In genomic region chr17:6160495-6160894, GRCm38 (mm10) we compare ENCODE assay signal across 22 mouse cellular contexts. TPM values are rescaled to one million over a fixed set of nuclear protein-coding genes. Genes with fewer than 3 reads are reported as not detected.
DNase-seq lines count a peak whose midpoint lies in the region; ATAC-seq and TF ChIP-seq lines count a peak whose summit lies in the region.
"Had no signal": no experiment of that assay in that cellular context is flagged by ENCODE, and none has a peak within 500 bp of the region (broad histone marks: within the 10 kb centered on the region; RNA-seq: fewer than 3 reads in every experiment).

No protein-coding gene starts in this region.

- H3K36me3 ChIP-seq in intestine, embryonic 14.5 days (ENCODE audit: control insufficient read depth, insufficient read depth, low read length) = no peaks in the 10 kb centered on the region
- no peaks in the 10 kb centered on the region; the same call in 1 of the 2 replicates for H3K36me3 ChIP-seq in intestine, postnatal 0 days (ENCODE audit: control insufficient read depth, insufficient read depth)
- H3K36me3 ChIP-seq in liver, adult 2 months (ENCODE audit: control insufficient read depth, insufficient read depth, low read length) = no peaks in the 10 kb centered on the region
- H3K36me3 ChIP-seq in liver, embryonic 12.5 days = no peaks in the 10 kb centered on the region
- no peaks in the 10 kb centered on the region for H3K36me3 ChIP-seq in forebrain, postnatal 0 days (ENCODE audit: insufficient read depth)
- H3K36me3 ChIP-seq: forebrain, embryonic 12.5 days had no signal

- no peak for TF ChIP-seq POLR2A in liver, adult 2 months (IDR thresholded peaks at IDR 0.05; ENCODE audit: extremely low read depth, insufficient read depth, low read length)

- no peaks in the 10 kb centered on the region for H3K27me3 ChIP-seq in intestine, embryonic 14.5 days (replicated peaks; ENCODE audit: control insufficient read depth, insufficient read depth, low read length)
- H3K27me3 ChIP-seq in intestine, postnatal 0 days (replicated peaks; ENCODE audit: control insufficient read depth, insufficient read depth, low read length) = no peaks in the 10 kb centered on the region
- H3K27me3 ChIP-seq in liver, adult 2 months (ENCODE audit: control insufficient read depth, insufficient read depth, low read length) = no peaks in the 10 kb centered on the region
- no peaks in the 10 kb centered on the region for H3K27me3 ChIP-seq in liver, embryonic 12.5 days (replicated peaks)
- H3K27me3 ChIP-seq in forebrain, postnatal 0 days (ENCODE audit: insufficient read depth, low read length) = no peaks in the 10 kb centered on the region
- H3K27me3 ChIP-seq: embryonic facial prominence, embryonic 13.5 days; embryonic facial prominence, embryonic 15.5 days; forebrain, embryonic 12.5 days had no signal

- H3K9ac ChIP-seq in intestine, embryonic 14.5 days (ENCODE audit: low read length) = no peak overlapping the region
- H3K9ac ChIP-seq in intestine, postnatal 0 days (ENCODE audit: low read depth, low read length) = no peak overlapping the region
- no peak overlapping the region for H3K9ac ChIP-seq in liver, adult 2 months (ENCODE audit: low read depth, low read length)
- no peak overlapping the region for H3K9ac ChIP-seq in liver, embryonic 12.5 days
- no peak overlapping the region for H3K9ac ChIP-seq in forebrain, postnatal 0 days
- H3K9ac ChIP-seq: embryonic facial prominence, embryonic 13.5 days; embryonic facial prominence, embryonic 15.5 days; forebrain, embryonic 12.5 days had no signal

- H3K4me1 ChIP-seq in intestine, embryonic 14.5 days (replicated peaks; ENCODE audit: control insufficient read depth, insufficient read depth, low read length) = no peaks in the 10 kb centered on the region
- H3K4me1 ChIP-seq in intestine, postnatal 0 days (replicated peaks; ENCODE audit: control insufficient read depth, insufficient read depth, low read length) = no peaks in the 10 kb centered on the region
- peaks cover 13% of the 10 kb centered on the region for H3K4me1 ChIP-seq in liver, adult 2 months (ENCODE audit: control insufficient read depth, insufficient read depth, low read length)
- no peaks in the 10 kb centered on the region for H3K4me1 ChIP-seq in liver, embryonic 12.5 days
- H3K4me1 ChIP-seq in forebrain, postnatal 0 days (ENCODE audit: insufficient read depth) = no peaks in the 10 kb centered on the region
- H3K4me1 ChIP-seq: embryonic facial prominence, embryonic 13.5 days; embryonic facial prominence, embryonic 15.5 days; forebrain, embryonic 10.5 days; forebrain, embryonic 12.5 days had no signal

- TF ChIP-seq CTCF in intestine, postnatal 0 days (IDR thresholded peaks at IDR 0.05; ENCODE audit: low read depth) = no peak
- no peak for TF ChIP-seq CTCF in liver, adult 2 months (IDR thresholded peaks at IDR 0.05; ENCODE audit: low read depth, low read length)
- no peak for TF ChIP-seq CTCF in forebrain, postnatal 0 days (IDR thresholded peaks at IDR 0.05; ENCODE audit: low read depth)

- no peak overlapping the region for H3K27ac ChIP-seq in intestine, embryonic 14.5 days (ENCODE audit: low read depth)
- no peak overlapping the region for H3K27ac ChIP-seq in intestine, postnatal 0 days (ENCODE audit: low read depth, low read length)
- no peak overlapping the region for H3K27ac ChIP-seq in liver, adult 2 months (replicated peaks; ENCODE audit: insufficient read depth, low read depth, low read length)
- no peak overlapping the region for H3K27ac ChIP-seq in liver, embryonic 12.5 days
- H3K27ac ChIP-seq in forebrain, postnatal 0 days (ENCODE audit: low read depth, low read length) = no peak overlapping the region
- H3K27ac ChIP-seq: embryonic facial prominence, embryonic 13.5 days; embryonic facial prominence, embryonic 15.5 days; forebrain, embryonic 10.5 days; forebrain, embryonic 12.5 days had no signal

- H3K4me2 ChIP-seq in intestine, embryonic 14.5 days (ENCODE audit: low read length) = no peak overlapping the region
- no peak overlapping the region for H3K4me2 ChIP-seq in intestine, postnatal 0 days (replicated peaks; ENCODE audit: low read depth)
- H3K4me2 ChIP-seq in liver, embryonic 12.5 days = no peak overlapping the region
- no peak overlapping the region for H3K4me2 ChIP-seq in forebrain, postnatal 0 days (ENCODE audit: low read depth)
- H3K4me2 ChIP-seq: embryonic facial prominence, embryonic 13.5 days; embryonic facial prominence, embryonic 15.5 days; forebrain, embryonic 12.5 days had no signal

- H3K4me3 ChIP-seq in intestine, embryonic 14.5 days (ENCODE audit: low read depth, low read length) = no peak overlapping the region
- no peak overlapping the region for H3K4me3 ChIP-seq in intestine, postnatal 0 days (ENCODE audit: low read depth, low read length)
- H3K4me3 ChIP-seq in liver, adult 2 months (ENCODE audit: insufficient read depth, low read depth, low read length) = no peak overlapping the region
- no peak overlapping the region for H3K4me3 ChIP-seq in liver, embryonic 12.5 days
- H3K4me3 ChIP-seq in forebrain, postnatal 0 days (ENCODE audit: low read depth, low read length) = no peak overlapping the region
- H3K4me3 ChIP-seq: embryonic facial prominence, embryonic 13.5 days; embryonic facial prominence, embryonic 15.5 days; erythroblast, embryonic 14.5 days; forebrain, embryonic 10.5 days; forebrain, embryonic 12.5 days had no signal

- peak; percentile 10 for DNase-seq in intestine, embryonic 14.5 days (ENCODE audit: low spot score)
- peak; percentile 54 for DNase-seq in liver, adult 2 months (ENCODE audit: extremely low read depth, low read depth, low spot score)
- DNase-seq in forebrain, postnatal 0 days = no peak
- DNase-seq: adrenal gland, adult 2 months; adrenal gland, postnatal 10 days; adrenal gland, postnatal 25 days; cerebellum, adult 11 months; cerebellum, adult 18-20 months; cerebellum, adult 8-10 months; cerebellum, adult 9-11 months; cerebellum, postnatal 14 days; cerebellum, postnatal 36 days; embryo, embryonic 11 days had no signal

- peaks cover 11% of the 10 kb centered on the region; the same call in 1 of the 2 replicates for H3K79me2 ChIP-seq in liver, adult 2 months (ENCODE audit: control insufficient read depth, insufficient read depth, low read length)

- H3K9me3 ChIP-seq in intestine, embryonic 14.5 days (ENCODE audit: control insufficient read depth, low read length) = no peaks in the 10 kb centered on the region
- no peaks in the 10 kb centered on the region for H3K9me3 ChIP-seq in intestine, postnatal 0 days (ENCODE audit: control insufficient read depth)
- no peaks in the 10 kb centered on the region for H3K9me3 ChIP-seq in liver, embryonic 12.5 days (replicated peaks)
- H3K9me3 ChIP-seq in forebrain, postnatal 0 days (ENCODE audit: low read length) = no peaks in the 10 kb centered on the region
- H3K9me3 ChIP-seq: embryonic facial prominence, embryonic 13.5 days; embryonic facial prominence, embryonic 15.5 days; forebrain, embryonic 10.5 days; forebrain, embryonic 12.5 days had no signal

- ATAC-seq in intestine, embryonic 14.5 days (replicated peaks; ENCODE audit: low FRiP score, low TSS enrichment, low read depth) = no peak
- no peak for ATAC-seq in intestine, postnatal 0 days
- no peak for ATAC-seq in liver, embryonic 12.5 days
- no peak for ATAC-seq in forebrain, postnatal 0 days
- ATAC-seq: forebrain, embryonic 14.5 days; forebrain, embryonic 16.5 days had no signal

- WGBS in intestine, embryonic 14.5 days = 89% methylated on average over 6 of the region's 6 CpGs
- WGBS in intestine, postnatal 0 days = 80% methylated on average over 6 of the region's 6 CpGs
- 48% methylated on average over 6 of the region's 6 CpGs for WGBS in liver, adult 2 months
- 69% methylated on average over 6 of the region's 6 CpGs for WGBS in liver, embryonic 12.5 days (ENCODE audit: insufficient replicate concordance)
- 93% methylated on average over 6 of the region's 6 CpGs for WGBS in forebrain, postnatal 0 days

RNA-seq across cellular contexts. Expression of gene Tulp4, which starts 54.3 kb away (rescaled TPM):
- 83.6 and 86.3 TPM in 2 replicates for polyA plus RNA-seq in intestine, embryonic 14.5 days (2014; fragmentation: Nextera tagmentation; extraction: Ambion mirVana)
- 35.1 and 37.0 TPM in 2 replicates for polyA plus RNA-seq in intestine, postnatal 0 days (2015; fragmentation: Nextera tagmentation; extraction: Ambion mirVana)
- 25.4 and 26.6 TPM in 2 replicates for total RNA-seq in liver, adult 2 months (2014; rRNA removed)
- 17.0 and 19.9 TPM in 2 replicates for polyA plus RNA-seq in liver, adult 2 months (2012; rRNA removed)
- 40.1 and 42.7 TPM in 2 replicates for polyA plus RNA-seq in liver, embryonic 12.5 days (2016; fragmentation: Nextera tagmentation; extraction: Ambion mirVana)
- 380 and 417 TPM in 2 replicates for total RNA-seq in forebrain, postnatal 0 days (2014; rRNA removed)
- polyA plus RNA-seq in forebrain, postnatal 0 days (2015; fragmentation: Nextera tagmentation; extraction: Ambion mirVana) = 82.4 and 92.0 TPM in 2 replicates
